Mouse (Mus musculus) limb, embryonic 12.5 days (tissue): ENCODE measurements at regions not wholly inside any gene's neighbourhood (a gene's known extent, or its start where the extent isn't known, plus 50 kb on each side); places are given as distances from the start of the nearest gene placed in this dataset.

ENCODE experiments used
- ATAC-seq: fragments of 200-750 bp; cut with Nextera tagmentation; 2 replicates; pipeline ENCODE4 v1.8.0; 2017; ENCODE audit warnings: low read depth, moderate TSS enrichment; ENCODE audit not compliant: insufficient number of reproducible peaks, insufficient read depth, low FRiP score, low TSS enrichment
- H3K27ac ChIP-seq: fragments of 300-500 bp; sonication (generic); 2 replicates; pipeline ENCODE4 v1.5.1; 2016; ENCODE audit warnings: mild to moderate bottlenecking, moderate library complexity
- H3K27me3 ChIP-seq: fragments of 300-500 bp; sonication (generic); 2 replicates; pipeline ENCODE4 v1.6.1; 2016; ENCODE audit warnings: mild to moderate bottlenecking, moderate library complexity
- H3K36me3 ChIP-seq: fragments of 300-500 bp; sonication (generic); 2 replicates; pipeline ENCODE4 v1.6.1; 2016; ENCODE audit warnings: mild to moderate bottlenecking, moderate library complexity
- H3K4me1 ChIP-seq: fragments of 300-500 bp; sonication (generic); replicated peaks from 2 replicates; pipeline ENCODE4 v1.6.1; 2016
- H3K4me2 ChIP-seq: fragments of 300-500 bp; sonication (generic); 2 replicates; pipeline ENCODE4 v1.6.1; 2016; ENCODE audit warnings: mild to moderate bottlenecking, moderate library complexity
- H3K4me3 ChIP-seq: fragments of 300-500 bp; sonication (generic); replicated peaks from 2 replicates; pipeline ENCODE4 v1.5.1; 2016; ENCODE audit warnings: mild to moderate bottlenecking
- H3K9ac ChIP-seq: fragments of 300-500 bp; sonication (generic); replicated peaks from 2 replicates; pipeline ENCODE4 v1.6.1; 2016; ENCODE audit warnings: mild to moderate bottlenecking, moderate library complexity
- H3K9me3 ChIP-seq: fragments of 300-500 bp; sonication (generic); 2 replicates; pipeline ENCODE4 v1.6.1; 2016; ENCODE audit warnings: mild to moderate bottlenecking, moderate library complexity
- WGBS: fragments of 180-500 bp; shearing (Covaris S2); methylation state at CpG from one replicate; pipeline ENCODE4 v1.1.7; 2016; 5-methylcytosine and 5-hydroxymethylcytosine counted together

DNA sequence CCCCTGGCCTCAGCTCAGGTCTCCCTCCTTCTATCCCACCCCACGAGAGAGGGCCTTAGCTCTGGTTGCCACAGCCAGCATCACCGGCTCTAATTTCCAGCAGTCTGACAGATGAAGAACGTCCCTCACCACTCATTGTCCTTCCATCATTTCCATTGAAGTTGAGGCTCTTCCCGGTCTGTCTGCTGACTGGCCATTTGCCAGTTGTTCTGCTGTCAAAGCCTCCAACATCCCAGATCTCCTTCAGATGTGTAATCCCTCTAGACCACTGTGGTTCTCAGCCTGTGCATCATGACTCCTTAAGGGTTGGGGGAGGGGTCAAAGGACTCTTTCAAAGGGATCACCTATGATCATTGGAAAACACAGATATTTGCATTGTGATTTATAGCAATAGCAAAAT lies 181.6 kb downstream of the Rplp1 start:
- 74% methylated on average over 4 of the region's 4 CpGs for WGBS
- H3K27ac ChIP-seq: no peak overlapping the region
- H3K9me3 ChIP-seq: no peaks in the 10 kb centered on the region
- H3K9ac ChIP-seq: no peak overlapping the region
- H3K4me2 ChIP-seq: no peak overlapping the region
- no peaks in the 10 kb centered on the region for H3K36me3 ChIP-seq
- no peaks in the 10 kb centered on the region for H3K27me3 ChIP-seq
- ATAC-seq: no peak
- peaks cover 5% of the 10 kb centered on the region for H3K4me1 ChIP-seq
- H3K4me3 ChIP-seq: no peak overlapping the region

DNA sequence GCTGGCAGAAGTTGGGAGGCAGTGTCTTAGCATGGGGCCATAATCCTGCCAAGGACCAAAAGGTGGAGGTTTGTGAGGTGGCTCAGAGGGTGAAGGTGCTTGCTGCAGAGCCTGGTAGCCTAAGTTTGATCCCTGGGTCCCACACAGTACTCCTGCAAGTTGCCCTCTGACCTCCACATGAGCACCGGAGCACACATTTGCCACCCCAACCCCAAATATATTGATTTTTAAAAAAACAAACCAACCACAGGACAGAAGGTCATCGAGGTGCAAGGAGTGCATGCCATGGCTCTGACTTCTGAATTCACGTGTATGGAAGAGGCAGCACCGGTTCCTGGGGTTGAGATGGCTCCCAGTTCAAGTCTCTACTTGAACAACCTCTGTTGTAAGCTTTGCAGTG lies 186.2 kb downstream of the Rplp1 start:
- WGBS: 79% methylated on average over 4 of the region's 4 CpGs
- H3K27me3 ChIP-seq: no peaks in the 10 kb centered on the region; the same call in 1 of the 2 replicates

DNA sequence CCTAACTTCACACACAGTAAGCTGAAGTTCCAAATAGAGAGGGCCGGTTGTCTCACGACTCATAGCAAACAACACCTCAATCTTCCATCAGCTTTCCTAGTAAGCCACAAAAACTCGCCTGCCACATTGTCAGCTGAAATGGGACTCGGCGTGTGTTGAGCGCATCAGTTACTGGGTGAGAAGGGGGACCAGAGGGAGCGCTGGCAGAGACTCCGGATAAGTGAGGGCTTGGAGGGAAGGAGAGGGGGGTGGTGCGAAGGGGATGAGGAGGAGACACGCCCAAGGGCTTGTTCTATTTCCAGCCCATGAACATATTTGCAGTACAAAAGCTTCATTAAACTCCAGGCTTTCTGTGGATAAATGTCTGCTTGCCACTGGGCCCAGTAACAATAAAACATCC lies 186.7 kb downstream of the Rplp1 start:
- no peak for ATAC-seq
- H3K27ac ChIP-seq: no peak overlapping the region

More for the DNA sequence above, 186.2 kb downstream of the Rplp1 start:
- Histone ChIP-seq H3K4me1 (peaks cover 10% of the 10 kb centered on the region), H3K4me3 (no peak overlapping the region), H3K4me2 (no peak overlapping the region), H3K36me3 (no peaks in the 10 kb centered on the region), H3K9me3 (no peaks in the 10 kb centered on the region), H3K27ac (no peak overlapping the region), H3K9ac (no peak overlapping the region)
- ATAC-seq: no peak

DNA sequence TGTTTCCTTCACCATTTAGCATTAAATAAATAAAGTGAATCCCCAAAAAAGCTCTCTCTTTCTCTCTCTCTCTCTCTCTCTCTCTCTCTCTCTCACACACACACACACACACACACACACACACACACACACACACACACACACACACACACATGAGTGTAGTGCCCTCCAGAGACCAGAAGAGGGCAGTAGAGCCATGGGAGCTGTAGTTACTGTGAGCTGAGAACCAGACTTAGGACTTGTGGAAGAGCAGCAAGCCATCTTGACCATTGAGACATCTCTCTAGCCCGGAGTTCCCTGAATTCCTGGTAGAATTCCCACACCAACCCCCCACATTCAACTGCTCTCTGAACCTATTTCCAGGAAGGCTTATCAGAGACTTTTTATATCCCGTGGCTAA lies 190.3 kb downstream of the Rplp1 start:
- H3K36me3 ChIP-seq: no peaks in the 10 kb centered on the region
- no peak overlapping the region for H3K27ac ChIP-seq
- H3K9me3 ChIP-seq: no peaks in the 10 kb centered on the region
- ATAC-seq: no peak
- 86% methylated on average over 2 of the region's 2 CpGs for WGBS
- H3K4me2 ChIP-seq: no peak overlapping the region
- no peak overlapping the region for H3K4me3 ChIP-seq
- H3K4me1 ChIP-seq: peaks cover 30% of the 10 kb centered on the region
- peaks cover 6% of the 10 kb centered on the region for H3K27me3 ChIP-seq
- no peak overlapping the region for H3K9ac ChIP-seq

More for the DNA sequence above, 186.7 kb downstream of the Rplp1 start:
- no peak overlapping the region for H3K4me2 ChIP-seq
- no peaks in the 10 kb centered on the region for H3K36me3 ChIP-seq
- peaks cover 10% of the 10 kb centered on the region for H3K4me1 ChIP-seq
- H3K9me3 ChIP-seq: no peaks in the 10 kb centered on the region
- no peaks in the 10 kb centered on the region; the same call in 1 of the 2 replicates for H3K27me3 ChIP-seq
- no peak overlapping the region for H3K4me3 ChIP-seq
- H3K9ac ChIP-seq: no peak overlapping the region
- 36% methylated on average over 10 of the region's 10 CpGs for WGBS

DNA sequence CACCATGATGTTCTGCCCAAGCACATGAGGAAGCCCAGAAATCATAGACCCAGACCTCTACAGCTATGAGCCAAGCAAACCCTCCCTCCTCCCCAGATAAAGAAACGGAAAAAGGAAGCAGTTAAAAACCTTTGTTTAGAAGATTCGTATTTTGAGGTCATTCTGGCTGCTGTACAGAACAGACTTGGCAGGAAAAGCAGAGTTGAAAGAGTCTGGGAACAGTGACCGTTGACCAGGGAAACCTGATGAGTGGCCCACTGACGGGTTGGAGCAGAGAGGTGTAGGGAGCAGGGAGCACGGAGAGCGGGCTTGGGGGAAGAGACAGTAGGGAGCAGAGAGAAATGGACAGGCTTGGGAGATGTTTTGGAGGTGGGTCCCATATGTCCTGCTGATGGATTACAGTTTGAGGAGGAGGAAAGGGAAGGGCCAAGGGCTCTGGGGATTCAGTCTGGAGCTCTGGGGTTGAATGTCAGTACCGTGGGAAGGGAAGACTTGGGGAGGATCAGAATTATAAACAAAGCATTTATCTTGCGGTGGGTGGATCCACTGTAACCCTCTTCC lies 191.2 kb downstream of the Rplp1 start:
- 80% methylated on average over 8 of the region's 8 CpGs for WGBS
- Histone ChIP-seq H3K27me3 (peaks cover 6% of the 10 kb centered on the region), H3K4me3 (no peak overlapping the region), H3K27ac (no peak overlapping the region), H3K4me2 (no peak overlapping the region), H3K4me1 (peaks cover 29% of the 10 kb centered on the region), H3K36me3 (no peaks in the 10 kb centered on the region), H3K9ac (no peak overlapping the region), H3K9me3 (no peaks in the 10 kb centered on the region)
- ATAC-seq: no peak

DNA sequence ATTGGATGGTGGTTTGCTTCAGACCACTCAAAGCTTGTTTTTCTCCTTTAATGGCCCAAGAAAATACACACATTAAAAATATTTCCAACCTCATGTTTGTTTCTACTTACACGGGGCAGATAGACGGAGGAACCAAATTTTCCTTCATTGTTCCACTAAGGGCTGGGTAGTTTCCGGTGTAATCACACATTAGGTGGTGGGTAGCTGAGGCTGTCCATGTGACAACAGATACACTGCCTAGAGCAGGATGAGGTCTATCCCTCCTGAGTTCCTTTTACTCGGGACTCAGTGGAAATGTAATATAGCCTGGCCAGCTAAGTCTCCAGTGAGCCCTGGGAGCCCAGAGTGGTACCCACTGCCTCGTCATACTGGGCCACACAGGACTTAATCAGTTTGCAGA lies 192.5 kb downstream of the Rplp1 start:
- no peak overlapping the region for H3K4me3 ChIP-seq
- ATAC-seq: no peak
- no peak overlapping the region for H3K27ac ChIP-seq
- H3K9ac ChIP-seq: no peak overlapping the region
- H3K27me3 ChIP-seq: peaks cover 15% of the 10 kb centered on the region
- peaks cover 23% of the 10 kb centered on the region for H3K4me1 ChIP-seq
- no peaks in the 10 kb centered on the region for H3K9me3 ChIP-seq
- no peaks in the 10 kb centered on the region for H3K36me3 ChIP-seq
- H3K4me2 ChIP-seq: no peak overlapping the region
- WGBS: 78% methylated on average over 5 of the region's 5 CpGs

DNA sequence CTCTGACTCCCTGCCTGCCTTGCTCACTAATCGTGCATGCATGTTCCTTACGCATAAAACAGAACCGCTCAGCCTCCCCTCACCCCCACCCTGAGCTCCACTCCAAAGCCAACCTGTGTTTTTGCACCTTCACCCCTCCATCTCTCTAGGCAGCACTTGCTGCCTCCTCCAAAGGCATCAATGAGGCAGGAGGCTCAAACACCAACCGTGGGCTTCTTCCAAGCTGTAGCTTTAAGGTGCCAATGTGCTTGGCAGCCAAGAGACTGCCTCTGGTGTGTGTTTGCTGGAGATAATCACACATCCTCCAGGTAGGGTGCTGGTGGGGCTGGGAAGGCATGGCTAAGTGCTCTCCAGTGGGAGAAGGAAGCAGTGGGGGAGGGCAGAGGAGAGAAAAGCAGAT lies 193.3 kb downstream of the Rplp1 start:
- no peaks in the 10 kb centered on the region for H3K36me3 ChIP-seq
- H3K9me3 ChIP-seq: no peaks in the 10 kb centered on the region
- peaks cover 24% of the 10 kb centered on the region for H3K4me1 ChIP-seq
- no peak overlapping the region for H3K9ac ChIP-seq
- ATAC-seq: no peak
- no peak overlapping the region for H3K4me3 ChIP-seq
- WGBS: 36% methylated on average over 4 of the region's 4 CpGs
- H3K4me2 ChIP-seq: 0 out of 2 replicates have a peak overlapping the region, but pooled peaks have one; percentile 6
- H3K27me3 ChIP-seq: peaks cover 20% of the 10 kb centered on the region
- no peak overlapping the region; the same call in 1 of the 2 replicates for H3K27ac ChIP-seq

DNA sequence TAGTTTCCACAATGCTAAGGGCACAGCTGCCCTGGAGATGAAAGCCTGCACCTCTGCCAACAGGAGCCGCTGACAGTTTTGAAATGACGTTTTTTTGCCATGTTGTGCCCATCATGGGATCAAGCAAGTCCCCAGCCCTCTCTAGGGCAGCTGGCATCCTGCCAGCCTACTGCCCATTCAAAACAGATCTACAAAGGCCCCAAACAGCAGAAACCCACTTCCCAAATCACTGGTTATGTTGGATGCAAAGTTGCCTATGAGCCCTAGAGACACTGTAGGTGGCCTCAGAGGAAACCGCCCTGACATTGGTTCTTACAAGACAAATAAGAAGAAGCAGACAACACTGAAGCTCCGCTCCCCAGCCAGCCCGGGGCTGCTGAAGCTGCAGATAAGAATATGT lies 194.1 kb downstream of the Rplp1 start:
- no peak overlapping the region for H3K27ac ChIP-seq
- no peaks in the 10 kb centered on the region for H3K36me3 ChIP-seq
- no peak overlapping the region for H3K4me2 ChIP-seq
- ATAC-seq: no peak
- H3K4me1 ChIP-seq: peaks cover 28% of the 10 kb centered on the region
- H3K9ac ChIP-seq: no peak overlapping the region
- H3K9me3 ChIP-seq: no peaks in the 10 kb centered on the region
- 74% methylated on average over 5 of the region's 5 CpGs for WGBS
- H3K27me3 ChIP-seq: peaks cover 25% of the 10 kb centered on the region
- no peak overlapping the region for H3K4me3 ChIP-seq

DNA sequence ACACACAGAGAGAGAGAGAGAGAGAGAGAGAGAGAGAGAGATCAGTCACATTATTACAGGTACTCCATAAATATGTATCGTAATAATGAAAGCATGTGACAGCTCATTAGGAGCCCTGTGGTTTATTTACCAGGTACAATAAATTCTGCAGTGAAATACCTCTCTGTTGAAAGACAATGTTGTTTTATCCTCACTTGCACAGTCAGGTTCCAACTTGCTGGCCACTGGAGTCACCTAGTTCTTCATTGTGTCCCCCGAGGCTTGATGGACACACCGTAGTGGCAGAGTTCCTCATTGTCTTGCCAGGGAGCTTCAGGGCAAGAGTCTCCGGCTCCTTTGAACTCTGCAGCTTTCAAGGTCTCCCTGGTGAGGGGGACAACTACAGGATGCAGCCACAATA lies 197.6 kb downstream of the Rplp1 start:
- Histone ChIP-seq H3K27me3 (peaks cover 30% of the 10 kb centered on the region), H3K27ac (no peak overlapping the region), H3K9me3 (no peaks in the 10 kb centered on the region), H3K4me1 (peaks cover 58% of the 10 kb centered on the region), H3K9ac (no peak overlapping the region), H3K36me3 (no peaks in the 10 kb centered on the region), H3K4me2 (no peak overlapping the region), H3K4me3 (no peak overlapping the region)
- no peak for ATAC-seq
- WGBS: 45% methylated on average over 4 of the region's 4 CpGs

DNA sequence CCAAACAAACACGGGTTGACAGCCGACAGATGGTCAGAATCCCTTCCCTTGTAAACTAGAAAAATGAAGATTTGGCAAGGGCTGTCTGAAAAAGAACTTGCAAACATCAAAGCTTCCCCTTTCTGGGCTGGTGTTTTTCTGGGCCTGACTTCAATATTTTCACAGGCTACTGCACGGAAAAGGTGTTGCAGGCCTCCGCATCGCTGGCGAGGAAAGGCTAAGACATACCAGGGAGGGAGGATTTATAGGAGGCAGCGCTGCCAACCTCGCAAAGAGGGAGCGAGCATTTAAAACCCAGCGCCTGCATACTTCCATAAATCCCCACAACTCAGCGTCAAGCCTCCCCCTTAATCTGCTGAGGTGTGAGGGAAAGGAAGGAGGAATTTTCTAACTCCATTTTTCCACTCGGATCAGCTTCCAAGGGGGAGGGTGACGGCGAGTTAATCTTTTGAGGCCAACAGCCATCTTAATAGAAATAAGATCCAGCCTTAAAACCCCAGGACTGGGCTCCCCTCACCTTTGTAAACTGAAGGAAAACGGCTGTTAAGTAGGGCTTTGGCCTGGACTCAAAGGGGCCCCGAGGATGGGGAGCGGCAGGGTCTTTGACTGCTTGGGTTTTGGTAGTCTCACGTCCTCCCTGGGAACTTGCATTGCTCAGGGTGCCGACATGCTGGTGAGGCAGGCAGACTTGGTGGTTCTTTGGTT lies 199.9 kb downstream of the Rplp1 start:
- peak overlapping the region; percentile 34 for H3K4me2 ChIP-seq
- H3K27ac ChIP-seq: peak overlapping the region; percentile 82
- no peaks in the 10 kb centered on the region for H3K9me3 ChIP-seq
- no peak overlapping the region for H3K4me3 ChIP-seq
- peaks cover 50% of the 10 kb centered on the region for H3K4me1 ChIP-seq
- 6% methylated on average over 19 of the region's 19 CpGs for WGBS
- peak; percentile 32; the same call in 1 of the 2 replicates for ATAC-seq
- H3K36me3 ChIP-seq: no peaks in the 10 kb centered on the region
- no peak overlapping the region for H3K9ac ChIP-seq
- peaks cover 37% of the 10 kb centered on the region for H3K27me3 ChIP-seq

DNA sequence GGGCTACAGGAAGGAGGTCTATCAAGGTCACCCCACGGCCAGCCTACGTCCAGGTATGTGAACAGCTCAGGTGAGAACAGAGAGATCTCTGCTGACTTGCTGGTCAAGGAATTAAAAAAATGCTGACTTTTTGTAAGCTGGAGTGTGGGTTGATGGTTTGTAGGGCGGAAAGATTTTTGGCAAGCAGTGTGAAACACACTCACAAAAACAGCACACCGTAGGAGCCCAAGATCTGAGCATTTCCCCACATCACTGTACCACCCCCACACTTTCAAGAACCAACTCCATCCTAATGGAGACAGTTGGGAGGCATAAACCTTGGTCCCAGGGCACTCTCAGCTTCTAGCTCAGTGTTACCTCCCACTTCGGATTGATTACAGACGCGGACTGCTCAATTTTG lies 200.5 kb downstream of the Rplp1 start:
- H3K9me3 ChIP-seq: no peaks in the 10 kb centered on the region
- H3K4me2 ChIP-seq: peak overlapping the region; percentile 34
- H3K4me1 ChIP-seq: peaks cover 52% of the 10 kb centered on the region
- 47% methylated on average over 7 of the region's 7 CpGs for WGBS
- no peak overlapping the region for H3K9ac ChIP-seq
- peaks cover 33% of the 10 kb centered on the region for H3K27me3 ChIP-seq
- no peak overlapping the region for H3K4me3 ChIP-seq
- no peaks in the 10 kb centered on the region for H3K36me3 ChIP-seq
- no peak for ATAC-seq
- peak overlapping the region; percentile 82 for H3K27ac ChIP-seq

DNA sequence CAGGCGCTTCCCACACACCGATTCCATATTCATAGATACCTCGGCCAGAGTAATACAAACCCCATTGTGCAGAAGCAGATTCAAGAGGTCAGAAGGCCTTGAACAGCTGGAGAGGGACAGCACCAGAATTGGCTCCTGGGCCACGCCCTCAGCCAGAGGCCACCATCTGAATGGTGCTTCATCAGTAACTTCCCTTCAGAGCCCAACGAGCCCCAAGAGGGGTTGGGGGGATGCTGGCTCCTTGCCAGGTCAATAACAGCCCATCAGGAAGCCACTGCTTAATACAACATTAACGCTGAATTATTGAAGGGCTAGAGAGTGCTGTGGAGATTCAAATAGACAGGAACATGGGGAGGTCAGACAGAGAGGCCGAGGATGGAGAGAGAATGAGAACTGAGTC lies 203.0 kb downstream of the Rplp1 start:
- Histone ChIP-seq H3K9me3 (no peaks in the 10 kb centered on the region), H3K27me3 (peaks cover 20% of the 10 kb centered on the region), H3K27ac (peak overlapping the region; percentile 66; the same call in 1 of the 2 replicates), H3K4me2 (no peak overlapping the region), H3K36me3 (no peaks in the 10 kb centered on the region), H3K4me1 (peaks cover 62% of the 10 kb centered on the region), H3K4me3 (no peak overlapping the region), H3K9ac (no peak overlapping the region)
- 43% methylated on average over 7 of the region's 7 CpGs for WGBS
- no peak for ATAC-seq
